Mouse (Mus musculus) ES-E14 (cell line): ENCODE measurements at regions not wholly inside any gene's neighbourhood (a gene's known extent, or its start where the extent isn't known, plus 50 kb on each side); places are given as distances from the start of the nearest gene placed in this dataset.

ENCODE experiments used
- DNase-seq: peaks from one replicate; pipeline ENCODE4 v3.0.0-alpha.2; 2013; ENCODE audit warnings: low read depth, low spot score
- H3K27ac ChIP-seq: 2 replicates; pipeline ENCODE4 v1.5.1; 2012; ENCODE audit warnings: low read depth, mild to moderate bottlenecking, low read length, moderate library complexity, mixed read lengths; ENCODE audit not compliant: poor library complexity, insufficient read depth, severe bottlenecking
- H3K36me3 ChIP-seq: 2 replicates; pipeline ENCODE4 v1.6.1; 2012; ENCODE audit warnings: mild to moderate bottlenecking, low read length, moderate library complexity, mixed read lengths; ENCODE audit not compliant: control insufficient read depth, poor library complexity, insufficient read depth, severe bottlenecking
- H3K4me1 ChIP-seq, 2 experiments: fragments of 150-350 bp in 1 of 2; sonication (generic) in 1 of 2; 2 replicates each; pipeline ENCODE4 v1.6.1; 2012; ENCODE audit warnings: low read length in 2 of 2, mild to moderate bottlenecking in 1 of 2, mixed read lengths in 1 of 2; ENCODE audit not compliant: control insufficient read depth in 2 of 2, insufficient read depth in 2 of 2, poor library complexity in 1 of 2
- H3K4me3 ChIP-seq, 2 experiments: fragments of 150-350 bp in 1 of 2; sonication (generic) in 1 of 2; 2 replicates each; pipeline ENCODE4 v1.5.1; 2012; ENCODE audit warnings: low read length in 2 of 2, low read depth in 1 of 2, mild to moderate bottlenecking in 1 of 2, mixed read lengths in 1 of 2; ENCODE audit not compliant: insufficient read depth in 1 of 2, poor library complexity in 1 of 2, severe bottlenecking in 1 of 2
- H3K9ac ChIP-seq: 2 replicates; pipeline ENCODE4 v1.6.1; 2012; ENCODE audit warnings: low read depth, mild to moderate bottlenecking, low read length, mixed read lengths; ENCODE audit not compliant: poor library complexity, insufficient read depth, severe bottlenecking
- H3K9me3 ChIP-seq: fragments of 150-350 bp; sonication (generic); 2 replicates; pipeline ENCODE4 v1.6.1; 2012; ENCODE audit warnings: low read depth, mild to moderate bottlenecking, low read length; ENCODE audit not compliant: control insufficient read depth, insufficient read depth
- CHD2 ChIP-seq: IDR thresholded peaks from 2 replicates; pipeline ENCODE4 v1.6.1; 2014; ENCODE audit warnings: mild to moderate bottlenecking, low read depth, low read length, inconsistent platforms
- HCFC1 ChIP-seq: IDR thresholded peaks from 2 replicates; pipeline ENCODE4 v1.6.1; 2012; ENCODE audit warnings: low read length, inconsistent platforms, borderline replicate concordance; ENCODE audit not compliant: insufficient read depth
- MAFK ChIP-seq: IDR thresholded peaks from 2 replicates; pipeline ENCODE4 v1.6.1; 2014; ENCODE audit warnings: mild to moderate bottlenecking, low read depth, low read length, inconsistent platforms; ENCODE audit not compliant: insufficient read depth
- ZC3H11A ChIP-seq: IDR thresholded peaks from 2 replicates; pipeline ENCODE4 v1.6.1; 2012; ENCODE audit warnings: low read depth, mild to moderate bottlenecking, inconsistent platforms, low read length, borderline replicate concordance
- ZNF384 ChIP-seq: IDR thresholded peaks from 2 replicates; pipeline ENCODE4 v1.6.1; 2012; ENCODE audit warnings: low read depth, low read length, inconsistent platforms
- in situ Hi-C, 2 experiments: fragments of 600-800 bp; cut with MboI; formaldehyde crosslinking; loops; one replicate each; pipeline ENCODE4 v1.15.1; 2025; ENCODE audit warnings: low sequenced_read_pairs in 2 of 2, inconsistent platforms in 1 of 2; ENCODE audit not compliant: unreplicated experiment in 2 of 2

DNA sequence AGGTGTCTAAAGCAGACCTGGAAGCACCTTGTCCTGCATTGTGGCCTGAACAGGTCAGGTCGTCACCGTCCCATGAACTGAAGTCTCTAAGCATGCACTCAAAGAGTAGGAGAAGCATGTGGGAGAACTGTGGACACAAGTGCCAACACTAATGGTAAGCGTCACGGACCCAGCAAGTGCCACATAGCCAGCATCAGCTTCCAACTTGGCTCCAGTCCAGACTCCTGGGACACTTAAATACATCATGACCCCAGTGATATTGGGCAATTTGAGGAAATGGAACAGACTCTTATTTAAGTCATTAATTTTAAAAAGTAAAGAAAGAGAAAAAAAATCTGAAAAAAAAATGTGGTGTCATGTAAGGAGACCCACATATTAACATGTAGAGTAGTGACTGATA is 75.3 kb upstream of the Olig3 start:
- no peak overlapping the region for H3K9ac ChIP-seq
- H3K9me3 ChIP-seq, result no peaks in the 10 kb centered on the region
- in situ Hi-C loops, result no loop called here
- no peak for DNase-seq
- no peaks in the 10 kb centered on the region for H3K4me1 ChIP-seq
- TF ChIP-seq HCFC1 (no peak), CHD2 (no peak), MAFK (no peak), ZC3H11A (no peak), ZNF384 (no peak)
- H3K36me3 ChIP-seq, result no peaks in the 10 kb centered on the region
- no peak overlapping the region for H3K27ac ChIP-seq
- no peak overlapping the region for H3K4me3 ChIP-seq

DNA sequence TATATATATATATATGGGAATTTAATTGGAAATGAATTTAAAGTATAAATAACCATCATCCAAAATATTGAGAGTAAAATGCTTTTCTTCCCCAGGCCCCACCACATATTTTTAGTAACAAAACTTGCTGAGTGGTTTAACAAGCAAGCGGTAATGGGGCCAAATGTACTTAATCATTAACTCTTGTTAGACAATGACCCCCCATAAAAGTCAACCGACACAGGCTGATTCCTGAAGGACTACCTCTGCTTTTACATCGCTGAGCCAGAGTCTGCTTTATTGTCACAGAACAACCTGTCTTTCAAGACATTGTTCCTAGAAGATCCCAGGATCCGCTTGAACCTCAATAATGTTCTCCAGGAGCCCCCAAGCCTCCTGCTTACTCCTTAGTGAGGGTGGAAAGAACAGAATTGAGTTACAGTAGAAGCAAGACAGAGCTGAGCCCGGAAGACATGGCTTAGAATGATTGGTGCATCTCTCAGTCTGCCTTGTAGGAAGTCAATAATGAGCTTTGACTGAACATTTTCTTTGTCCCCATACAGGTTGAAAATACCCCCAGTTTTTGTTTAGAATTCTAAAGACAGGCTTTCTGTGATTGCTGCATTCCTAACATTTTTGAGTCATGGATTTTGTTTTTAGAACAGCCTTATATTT is 78.0 kb upstream of the Olig3 start:
- no peak overlapping the region for H3K4me3 ChIP-seq
- no peak overlapping the region for H3K27ac ChIP-seq
- TF ChIP-seq MAFK (no peak), ZNF384 (no peak), ZC3H11A (no peak), HCFC1 (no peak)
- H3K9ac ChIP-seq, result no peak overlapping the region
- no peaks in the 10 kb centered on the region for H3K36me3 ChIP-seq
- H3K9me3 ChIP-seq, result no peaks in the 10 kb centered on the region
- no peak for DNase-seq
- no peaks in the 10 kb centered on the region for H3K4me1 ChIP-seq
- in situ Hi-C loops, result no loop called here

DNA sequence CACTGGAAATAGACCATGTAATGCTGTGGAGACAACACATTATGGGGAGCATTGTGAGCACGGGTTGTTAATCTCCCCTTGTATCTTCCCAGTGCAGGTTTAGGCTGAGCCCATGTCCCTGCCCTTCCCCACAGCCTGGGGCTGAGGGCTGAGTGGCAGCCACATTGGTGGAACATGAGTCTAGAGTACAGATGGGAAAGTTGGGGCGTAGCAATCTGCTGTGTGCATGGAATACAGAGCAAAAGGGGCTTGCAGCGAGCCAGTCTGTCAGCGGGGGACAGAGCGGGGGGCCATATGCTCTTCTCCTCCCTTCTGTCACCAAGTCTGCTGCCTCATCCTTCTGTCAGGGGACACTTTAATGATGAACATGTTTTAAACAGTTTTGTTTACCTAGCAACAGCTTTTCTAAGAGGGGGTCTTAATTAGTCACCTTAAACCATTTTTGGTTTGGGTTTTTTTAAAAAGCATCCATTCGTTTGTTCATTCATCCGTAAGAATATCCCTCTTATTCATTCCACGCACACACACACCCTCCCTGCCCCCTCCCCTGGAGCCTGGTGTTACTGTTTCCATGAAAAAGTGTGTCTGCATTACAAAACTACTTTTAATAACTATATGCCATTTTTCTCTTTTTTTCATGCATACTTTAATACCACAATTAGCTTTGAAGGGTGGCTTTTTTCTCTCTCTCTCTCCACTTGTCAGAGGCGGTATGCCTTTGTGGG is 79.1 kb upstream of the Olig3 start:
- H3K4me3 ChIP-seq, result no peak overlapping the region
- DNase-seq, result no peak
- no peaks in the 10 kb centered on the region for H3K4me1 ChIP-seq
- TF ChIP-seq MAFK, result no peak
- no peak for TF ChIP-seq HCFC1
- TF ChIP-seq ZC3H11A, result no peak
- TF ChIP-seq CHD2, result no peak
- TF ChIP-seq ZNF384, result no peak
- in situ Hi-C loops, result no loop called here
- H3K9me3 ChIP-seq, result no peaks in the 10 kb centered on the region
- H3K36me3 ChIP-seq, result no peaks in the 10 kb centered on the region
- no peak overlapping the region for H3K27ac ChIP-seq
- no peak overlapping the region for H3K9ac ChIP-seq

DNA sequence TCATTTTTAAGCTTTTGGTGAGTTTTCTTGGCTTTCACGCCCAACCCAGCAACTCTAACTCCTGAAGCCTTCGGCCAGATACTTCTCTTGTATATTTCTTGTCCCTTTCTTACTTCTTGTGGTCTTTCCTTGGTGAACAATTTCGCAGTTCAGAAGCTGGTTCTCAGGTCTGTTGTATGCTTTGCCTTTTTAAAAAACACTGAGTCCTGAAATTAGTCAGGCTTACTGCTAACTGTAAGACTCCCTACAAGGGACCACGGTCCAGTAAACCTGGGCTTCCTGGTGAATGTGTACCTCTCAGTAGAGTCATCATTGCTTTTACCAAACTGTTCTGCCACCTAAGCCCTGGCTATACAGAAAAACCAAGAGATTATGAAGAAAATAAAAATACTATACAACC is 81.3 kb upstream of the Olig3 start:
- Histone ChIP-seq H3K4me1 (no peaks in the 10 kb centered on the region), H3K9ac (no peak overlapping the region), H3K4me3 (no peak overlapping the region), H3K9me3 (no peaks in the 10 kb centered on the region), H3K36me3 (no peaks in the 10 kb centered on the region), H3K27ac (no peak overlapping the region)
- no peak for DNase-seq
- in situ Hi-C loops, result no loop called here
- TF ChIP-seq ZC3H11A (no peak), CHD2 (no peak), ZNF384 (no peak), MAFK (no peak), HCFC1 (no peak)
